Mouse (Mus musculus) liver, embryonic 13.5 days (tissue): ENCODE measurements at regions not wholly inside any gene's neighbourhood (a gene's known extent, or its start where the extent isn't known, plus 50 kb on each side); places are given as distances from the start of the nearest gene placed in this dataset.

Source experiments
- ATAC-seq: fragments of 200-750 bp; cut with Nextera tagmentation; 2 replicates; pipeline ENCODE4 v1.8.0; 2017; ENCODE audit warnings: low read depth, mild to moderate bottlenecking, moderate number of reproducible peaks, moderate library complexity
- DNase-seq: peaks from one replicate; pipeline ENCODE4 v3.0.0; 2022
- H3K27ac ChIP-seq: fragments of 300-500 bp; sonication (generic); 2 replicates; pipeline ENCODE4 v1.5.1; 2015; ENCODE audit warnings: moderate library complexity, mild to moderate bottlenecking, inconsistent platforms
- H3K27me3 ChIP-seq: fragments of 300-500 bp; sonication (generic); 2 replicates; pipeline ENCODE4 v1.6.1; 2015; ENCODE audit warnings: mild to moderate bottlenecking, inconsistent platforms
- H3K36me3 ChIP-seq: fragments of 300-500 bp; sonication (generic); 2 replicates; pipeline ENCODE4 v1.6.1; 2015; ENCODE audit warnings: mild to moderate bottlenecking, inconsistent platforms
- H3K4me1 ChIP-seq: fragments of 300-500 bp; sonication (generic); replicated peaks from 2 replicates; pipeline ENCODE4 v1.6.1; 2015; ENCODE audit warnings: inconsistent platforms
- H3K4me2 ChIP-seq: fragments of 300-500 bp; sonication (generic); 2 replicates; pipeline ENCODE4 v1.6.1; 2015; ENCODE audit warnings: inconsistent platforms, mild to moderate bottlenecking, moderate library complexity
- H3K4me3 ChIP-seq: fragments of 300-500 bp; sonication (generic); replicated peaks from 2 replicates; pipeline ENCODE4 v1.5.1; 2015; ENCODE audit warnings: mild to moderate bottlenecking, inconsistent platforms
- H3K9ac ChIP-seq: fragments of 300-500 bp; sonication (generic); 2 replicates; pipeline ENCODE4 v1.6.1; 2015; ENCODE audit warnings: mild to moderate bottlenecking, inconsistent platforms
- H3K9me3 ChIP-seq: fragments of 300-500 bp; sonication (generic); replicated peaks from 2 replicates; pipeline ENCODE4 v1.6.1; 2016; ENCODE audit warnings: inconsistent platforms
- WGBS: fragments of 180-500 bp; shearing (Covaris S2); methylation state at CpG from one replicate; pipeline ENCODE4 v1.1.7; 2015; ENCODE audit not compliant: insufficient replicate concordance; 5-methylcytosine and 5-hydroxymethylcytosine counted together

- Histone ChIP-seq H3K9me3 (no peaks in the 10 kb centered on the region), H3K27me3 (no peaks in the 10 kb centered on the region), H3K4me3 (no peak overlapping the region), H3K27ac (no peak overlapping the region), H3K36me3 (no peaks in the 10 kb centered on the region), H3K4me2 (no peak overlapping the region), H3K4me1 (no peaks in the 10 kb centered on the region), H3K9ac (no peak overlapping the region)
- 58% methylated on average over 5 of the region's 5 CpGs for WGBS
- ATAC-seq (no peak), DNase-seq (no peak)
Observed at GRCm38 (mm10) chr2:178572301-178572700, 142.0 kb downstream of the Cdh26 start.

- Histone ChIP-seq H3K4me3 (no peak overlapping the region), H3K9me3 (no peaks in the 10 kb centered on the region), H3K9ac (no peak overlapping the region), H3K4me2 (no peak overlapping the region), H3K27ac (no peak overlapping the region), H3K4me1 (no peaks in the 10 kb centered on the region), H3K27me3 (no peaks in the 10 kb centered on the region), H3K36me3 (no peaks in the 10 kb centered on the region)
- 26% methylated on average over 4 of the region's 4 CpGs for WGBS
- DNase-seq = no peak
- ATAC-seq = no peak
Observed at GRCm38 (mm10) chr2:178574859-178575258, 144.5 kb downstream of the Cdh26 start.

GRCm38 (mm10) chr2:178575403-178575802, 145.1 kb downstream of the Cdh26 start:
- Histone ChIP-seq H3K27ac (no peak overlapping the region), H3K4me3 (no peak overlapping the region), H3K27me3 (no peaks in the 10 kb centered on the region), H3K9me3 (no peaks in the 10 kb centered on the region), H3K4me1 (no peaks in the 10 kb centered on the region), H3K4me2 (no peak overlapping the region), H3K36me3 (no peaks in the 10 kb centered on the region), H3K9ac (no peak overlapping the region)
- DNase-seq (no peak), ATAC-seq (no peak)
- 40% methylated on average over 6 of the region's 6 CpGs for WGBS

- Histone ChIP-seq H3K27ac (no peak overlapping the region), H3K9ac (no peak overlapping the region), H3K27me3 (no peaks in the 10 kb centered on the region), H3K4me2 (no peak overlapping the region), H3K9me3 (no peaks in the 10 kb centered on the region), H3K4me1 (no peaks in the 10 kb centered on the region), H3K4me3 (no peak overlapping the region), H3K36me3 (no peaks in the 10 kb centered on the region)
- DNase-seq = no peak
- 68% methylated on average over 7 of the region's 7 CpGs for WGBS
- ATAC-seq = no peak
Observed at GRCm38 (mm10) chr2:178576067-178576466, 145.7 kb downstream of the Cdh26 start.

- Histone ChIP-seq H3K36me3 (no peaks in the 10 kb centered on the region), H3K4me1 (no peaks in the 10 kb centered on the region), H3K27me3 (no peaks in the 10 kb centered on the region), H3K4me2 (no peak overlapping the region), H3K9me3 (no peaks in the 10 kb centered on the region), H3K27ac (no peak overlapping the region), H3K4me3 (no peak overlapping the region), H3K9ac (no peak overlapping the region)
- 55% methylated on average over 6 of the region's 6 CpGs for WGBS
- ATAC-seq = no peak
- no peak for DNase-seq
Observed at GRCm38 (mm10) chr2:178579571-178579970, 149.2 kb downstream of the Cdh26 start.

- H3K27ac ChIP-seq = no peak overlapping the region; the same call in 1 of the 2 replicates
- H3K9ac ChIP-seq = no peak overlapping the region
- no peaks in the 10 kb centered on the region for H3K36me3 ChIP-seq
- ATAC-seq = no peak
- no peaks in the 10 kb centered on the region for H3K27me3 ChIP-seq
- no peak for DNase-seq
- no peaks in the 10 kb centered on the region for H3K9me3 ChIP-seq
- no peak overlapping the region for H3K4me2 ChIP-seq
- 75% methylated on average over 12 of the region's 12 CpGs for WGBS
- H3K4me3 ChIP-seq = no peak overlapping the region
- H3K4me1 ChIP-seq = no peaks in the 10 kb centered on the region
Observed at GRCm38 (mm10) chr2:178581306-178581705, 151.0 kb downstream of the Cdh26 start.

- DNase-seq (no peak), ATAC-seq (peak; percentile 51)
- Histone ChIP-seq H3K4me2 (no peak overlapping the region), H3K9me3 (no peaks in the 10 kb centered on the region), H3K27ac (no peak overlapping the region), H3K27me3 (no peaks in the 10 kb centered on the region), H3K4me1 (no peaks in the 10 kb centered on the region), H3K36me3 (no peaks in the 10 kb centered on the region), H3K9ac (no peak overlapping the region), H3K4me3 (no peak overlapping the region)
- 69% methylated on average over 5 of the region's 5 CpGs for WGBS
Observed at GRCm38 (mm10) chr2:178584970-178585566, 154.7 kb downstream of the Cdh26 start.

- Histone ChIP-seq H3K9ac (no peak overlapping the region), H3K4me1 (no peaks in the 10 kb centered on the region), H3K4me3 (no peak overlapping the region), H3K4me2 (no peak overlapping the region), H3K36me3 (no peaks in the 10 kb centered on the region), H3K27me3 (no peaks in the 10 kb centered on the region), H3K9me3 (no peaks in the 10 kb centered on the region), H3K27ac (no peak overlapping the region)
- no peak for DNase-seq
- WGBS = 62% methylated on average over 7 of the region's 7 CpGs
- no peak for ATAC-seq
Observed at GRCm38 (mm10) chr2:178587134-178587636, 156.9 kb downstream of the Cdh26 start.

GRCm38 (mm10) chr2:178593743-178594142, 163.4 kb downstream of the Cdh26 start:
- Histone ChIP-seq H3K27me3 (no peaks in the 10 kb centered on the region), H3K4me2 (no peak overlapping the region), H3K9me3 (no peaks in the 10 kb centered on the region), H3K4me3 (no peak overlapping the region), H3K9ac (no peak overlapping the region), H3K36me3 (no peaks in the 10 kb centered on the region), H3K27ac (no peak overlapping the region), H3K4me1 (peaks cover 3% of the 10 kb centered on the region)
- ATAC-seq (no peak), DNase-seq (no peak)
- WGBS = 64% methylated on average over 9 of the region's 9 CpGs

- H3K9ac ChIP-seq = no peak overlapping the region
- 35% methylated on average over 6 of the region's 6 CpGs for WGBS
- H3K4me3 ChIP-seq = no peak overlapping the region
- no peak for DNase-seq
- H3K9me3 ChIP-seq = no peaks in the 10 kb centered on the region
- H3K27me3 ChIP-seq = no peaks in the 10 kb centered on the region
- no peaks in the 10 kb centered on the region for H3K36me3 ChIP-seq
- H3K4me2 ChIP-seq = no peak overlapping the region
- H3K4me1 ChIP-seq = peaks cover 3% of the 10 kb centered on the region
- no peak overlapping the region for H3K27ac ChIP-seq
- no peak for ATAC-seq
Observed at GRCm38 (mm10) chr2:178594177-178594576, 163.8 kb downstream of the Cdh26 start.

GRCm38 (mm10) chr2:178596312-178597083, 166.2 kb downstream of the Cdh26 start:
- Histone ChIP-seq H3K4me1 (peaks cover 3% of the 10 kb centered on the region), H3K27ac (no peak overlapping the region), H3K27me3 (no peaks in the 10 kb centered on the region), H3K4me2 (no peak overlapping the region), H3K9ac (no peak overlapping the region), H3K36me3 (no peaks in the 10 kb centered on the region), H3K4me3 (no peak overlapping the region), H3K9me3 (no peaks in the 10 kb centered on the region)
- DNase-seq (no peak), ATAC-seq (no peak)
- 60% methylated on average over 16 of the region's 16 CpGs for WGBS

GRCm38 (mm10) chr2:178597084-178597470, 166.7 kb downstream of the Cdh26 start:
- no peak overlapping the region for H3K27ac ChIP-seq
- no peak overlapping the region for H3K4me3 ChIP-seq
- no peak overlapping the region for H3K9ac ChIP-seq
- H3K4me1 ChIP-seq = peaks cover 3% of the 10 kb centered on the region
- no peak for DNase-seq
- H3K9me3 ChIP-seq = no peaks in the 10 kb centered on the region
- no peak overlapping the region for H3K4me2 ChIP-seq
- no peaks in the 10 kb centered on the region for H3K27me3 ChIP-seq
- ATAC-seq = no peak
- H3K36me3 ChIP-seq = no peaks in the 10 kb centered on the region
- WGBS = 59% methylated on average over 7 of the region's 7 CpGs
